Mouse (Mus musculus) brown adipose tissue, adult 24 weeks (tissue): Measurements from ENCODE around the gene Tmem88b. TPM values are rescaled to one million over a fixed set of nuclear protein-coding genes. Genes with fewer than 3 reads are reported as not detected.
"Not testable (repeated sequence)": the region's sequence is repeated elsewhere in the genome, so short reads cannot be mapped to it uniquely, and the experiment has no call there.

ENCODE experiments used
- H3K27ac ChIP-seq: fragments of 200-500 bp; replicated peaks from 2 replicates; pipeline ENCODE4 v1.5.1; 2012; ENCODE audit warnings: low read depth, mild to moderate bottlenecking, low read length
- H3K4me1 ChIP-seq: fragments of 200-500 bp; 2 replicates; pipeline ENCODE4 v1.6.1; 2012; ENCODE audit warnings: low read length, mixed read lengths; ENCODE audit not compliant: control insufficient read depth, insufficient read depth, insufficient read length
- H3K4me3 ChIP-seq: fragments of 200-500 bp; 2 replicates; pipeline ENCODE4 v1.5.1; 2012; ENCODE audit warnings: low read depth, mild to moderate bottlenecking, low read length, moderate library complexity; ENCODE audit not compliant: insufficient read depth
- polyA plus RNA-seq: library from polyadenylated mRNA; stranded (reverse); fragments of >200 nt; gene quantifications from 2 replicates; pipeline ENCODE4 v1.2.4, GENCODE M21; 2012; ENCODE audit not compliant: missing spikeins, insufficient read depth, insufficient read length

Tmem88b gene
- polyA plus RNA-seq, 1 experiment: 0.67 TPM

DNA sequence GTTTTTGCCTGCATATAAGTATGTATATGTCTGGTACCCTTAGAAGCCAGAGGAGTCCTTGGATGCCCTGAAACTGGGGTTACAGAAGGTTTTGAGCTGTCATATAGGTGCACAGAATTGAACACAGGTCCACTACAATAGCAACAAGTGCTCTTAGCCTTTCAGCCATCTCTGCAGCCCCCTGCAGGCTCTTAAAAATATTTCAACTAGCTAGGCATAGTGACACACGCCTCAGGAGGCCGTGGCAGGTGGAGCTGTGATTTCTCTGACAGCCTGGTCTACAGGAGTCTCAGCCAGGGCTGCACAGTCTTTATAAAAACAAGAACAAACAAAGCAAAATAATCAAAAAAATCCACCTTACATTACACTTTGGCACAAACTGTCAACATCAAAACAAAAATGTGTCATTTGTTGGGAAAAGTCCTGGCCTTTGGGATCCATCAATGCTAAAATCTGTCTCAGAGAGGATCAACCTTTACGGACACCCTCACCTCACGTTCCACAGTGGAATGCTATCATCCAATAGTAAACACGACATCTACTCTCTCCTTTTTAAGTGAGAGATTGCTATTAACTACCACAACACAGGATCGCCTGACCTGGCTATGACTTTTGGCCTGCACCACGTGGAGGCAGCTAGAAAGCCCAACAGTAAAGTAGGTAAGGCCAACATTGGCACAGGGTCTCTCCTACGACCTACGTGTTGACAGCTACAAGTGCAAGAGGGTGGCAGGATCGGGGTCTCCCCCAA lies 25.6 kb downstream of the Tmem88b start:
- Histone ChIP-seq H3K27ac (peak overlapping the region; percentile 82), H3K4me1 (peaks cover 8% of the 10 kb centered on the region; the same call in 1 of the 2 replicates), H3K4me3 (peak overlapping the region; percentile 71)

DNA sequence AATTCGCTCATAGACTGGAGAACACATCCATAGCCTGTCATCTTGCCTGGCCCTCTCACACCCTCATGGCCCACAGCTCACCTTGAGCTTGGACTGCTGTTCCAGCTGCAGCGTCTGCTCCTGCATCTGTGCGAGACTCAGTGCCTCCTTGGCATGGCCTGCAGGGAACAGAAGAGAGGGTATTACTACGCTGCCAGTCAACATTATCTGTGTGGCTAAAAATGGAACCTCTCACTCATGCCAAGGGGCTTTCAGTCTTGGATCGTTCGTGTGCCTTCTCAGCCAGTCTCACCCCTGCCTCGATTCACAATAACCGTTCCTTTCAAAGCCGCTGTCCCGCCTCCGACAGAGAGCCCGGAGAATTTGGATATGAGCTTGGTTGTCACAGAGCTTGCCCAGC lies 28.7 kb downstream of the Tmem88b start:
- H3K4me1 ChIP-seq: peaks cover 8% of the 10 kb centered on the region; the same call in 1 of the 2 replicates
- H3K4me3 ChIP-seq: no peak overlapping the region
- no peak overlapping the region for H3K27ac ChIP-seq

- Histone ChIP-seq H3K27ac (no peak overlapping the region), H3K4me1 (no peaks in the 10 kb centered on the region), H3K4me3 (no peak overlapping the region)
Measured at GRCm38 (mm10) chr4:155746575-155747490, 38.8 kb downstream of the Tmem88b start.

- Histone ChIP-seq H3K4me3 (no peak overlapping the region), H3K27ac (no peak overlapping the region)
Measured at GRCm38 (mm10) chr4:155746036-155746548, 39.6 kb downstream of the Tmem88b start.

DNA sequence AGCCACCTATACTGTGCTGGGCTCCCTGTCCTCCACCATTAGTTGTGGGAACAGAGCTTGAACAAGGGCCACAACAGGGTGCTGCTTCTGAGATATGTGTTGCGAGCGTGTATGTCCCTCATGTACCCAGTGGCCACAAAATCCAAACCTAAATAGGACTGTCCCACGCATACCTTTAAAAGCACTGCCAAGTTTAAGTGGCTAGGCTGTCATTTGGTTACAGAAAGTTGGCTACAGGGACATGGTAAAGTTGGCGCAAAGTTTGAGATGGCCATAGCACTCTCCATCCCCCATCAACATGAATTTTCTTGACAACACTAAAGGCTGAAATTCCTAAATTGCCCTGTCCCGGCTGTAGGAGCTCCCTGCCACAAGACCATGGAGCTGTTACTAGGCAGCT lies 40.5 kb downstream of the Tmem88b start:
- Histone ChIP-seq H3K4me1 (no peaks in the 10 kb centered on the region), H3K27ac (no peak overlapping the region), H3K4me3 (no peak overlapping the region)

More at GRCm38 (mm10) chr4:155746036-155746548, 39.6 kb downstream of the Tmem88b start:
- no peaks in the 10 kb centered on the region for H3K4me1 ChIP-seq

GRCm38 (mm10) chr4:155744474-155744873 lies 41.2 kb downstream of the Tmem88b start:
- Histone ChIP-seq H3K27ac (no peak overlapping the region), H3K4me1 (no peaks in the 10 kb centered on the region), H3K4me3 (no peak overlapping the region)

- no peaks in the 10 kb centered on the region for H3K4me1 ChIP-seq
- no peak overlapping the region for H3K27ac ChIP-seq
- H3K4me3 ChIP-seq: no peak overlapping the region
Measured at GRCm38 (mm10) chr4:155742684-155743083, 43.0 kb downstream of the Tmem88b start.

GRCm38 (mm10) chr4:155740681-155741080 lies 45.0 kb downstream of the Tmem88b start:
- not testable (repeated sequence) for H3K27ac ChIP-seq, H3K4me1 ChIP-seq, H3K4me3 ChIP-seq

- Histone ChIP-seq H3K4me3 (no peak overlapping the region), H3K27ac (no peak overlapping the region)
Measured at GRCm38 (mm10) chr4:155739741-155740636, 45.7 kb downstream of the Tmem88b start.

GRCm38 (mm10) chr4:155739152-155739551 lies 46.5 kb downstream of the Tmem88b start:
- H3K27ac ChIP-seq: no peak overlapping the region
- no peak overlapping the region for H3K4me3 ChIP-seq
- H3K4me1 ChIP-seq: no peaks in the 10 kb centered on the region

More at GRCm38 (mm10) chr4:155739741-155740636, 45.7 kb downstream of the Tmem88b start:
- no peaks in the 10 kb centered on the region for H3K4me1 ChIP-seq

- no peak overlapping the region for H3K4me3 ChIP-seq
- no peaks in the 10 kb centered on the region for H3K4me1 ChIP-seq
- H3K27ac ChIP-seq: no peak overlapping the region
Measured at GRCm38 (mm10) chr4:155738262-155738661, 47.4 kb downstream of the Tmem88b start.

- H3K27ac ChIP-seq: no peak overlapping the region
- no peaks in the 10 kb centered on the region for H3K4me1 ChIP-seq
- no peak overlapping the region for H3K4me3 ChIP-seq
Measured at GRCm38 (mm10) chr4:155736421-155736820, 49.3 kb downstream of the Tmem88b start.

DNA sequence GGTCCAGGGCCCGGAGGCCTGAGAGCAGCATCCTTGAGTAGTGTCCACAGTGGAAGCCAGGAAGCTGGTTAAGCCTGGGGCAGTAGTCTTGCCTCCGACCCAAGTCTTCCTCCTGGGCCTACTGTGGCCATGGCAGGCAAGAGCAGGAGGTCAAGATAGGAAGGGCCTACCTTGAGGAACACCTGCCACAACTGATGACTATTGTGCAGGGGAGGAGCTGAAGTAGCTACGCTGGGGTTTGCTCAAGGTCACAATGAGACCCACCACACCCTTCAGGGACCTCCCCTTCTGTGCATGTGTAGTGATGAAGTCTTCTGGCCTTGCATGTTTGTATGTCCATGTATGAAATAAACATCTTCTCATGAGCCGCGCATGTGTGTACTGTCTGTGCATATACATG lies 49.9 kb downstream of the Tmem88b start:
- H3K4me1 ChIP-seq: no peaks in the 10 kb centered on the region
- no peak overlapping the region for H3K27ac ChIP-seq
- peak overlapping the region; percentile 73 for H3K4me3 ChIP-seq

- H3K4me3 ChIP-seq: peak overlapping the region; percentile 73
- H3K4me1 ChIP-seq: no peaks in the 10 kb centered on the region
- 0 out of 2 replicates have a peak overlapping the region, but pooled peaks have one; percentile 56 for H3K27ac ChIP-seq
Measured at GRCm38 (mm10) chr4:155734951-155735702, 50.5 kb downstream of the Tmem88b start.
